Mouse (Mus musculus): ENCODE measurements around the gene E2f8.

- TF ChIP-seq POLR2A (IDR thresholded peaks at IDR 0.05; ENCODE audit: borderline replicate concordance, control insufficient read depth, low read depth, low read length) (no peak), CTCF (IDR thresholded peaks at IDR 0.05; ENCODE audit: control insufficient read depth, insufficient read depth, low read length) (no peak)
Measured at GRCm38 (mm10) chr7:48911146-48911545, 29.8 kb upstream of the E2f8 start.

Data from bone marrow, adult 2 months (tissue).